Mouse (Mus musculus) testis, adult 2 months (tissue): Measurements from ENCODE around the gene Srsf7.

Experiments used
- CTCF ChIP-seq: fragments of 200-500 bp; IDR thresholded peaks from 2 replicates; pipeline ENCODE4 v1.5.1; 2012; ENCODE audit warnings: low read depth, mild to moderate bottlenecking, inconsistent platforms, low read length, moderate library complexity; ENCODE audit not compliant: control insufficient read depth, insufficient read depth, insufficient replicate concordance
- POLR2A ChIP-seq: fragments of 200-500 bp; IDR thresholded peaks from 2 replicates; pipeline ENCODE4 v1.6.1; 2012; ENCODE audit warnings: low read depth, mild to moderate bottlenecking, inconsistent platforms, low read length, moderate library complexity; ENCODE audit not compliant: control insufficient read depth

DNA sequence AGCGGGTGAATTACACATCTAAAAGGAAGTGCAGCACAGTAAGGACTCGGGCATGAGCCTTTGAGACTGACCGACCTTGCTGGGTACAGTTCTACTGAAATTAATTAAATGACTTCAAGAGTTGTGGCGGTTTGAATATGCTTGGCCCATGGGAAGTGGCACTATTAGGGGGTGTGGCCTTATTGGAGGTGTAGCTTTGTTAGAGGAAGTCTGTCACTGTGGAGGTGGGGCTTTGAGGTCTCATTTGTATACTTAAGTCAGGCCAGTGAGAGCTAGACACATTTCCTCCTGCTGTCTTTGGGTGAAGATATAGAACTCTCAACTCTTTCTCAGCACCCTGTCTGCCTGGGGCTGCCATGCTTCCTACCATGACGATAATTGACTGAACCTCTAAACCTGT, 47.3 kb upstream of the Srsf7 start:
- TF ChIP-seq CTCF, result no peak
- no peak for TF ChIP-seq POLR2A
